Mouse (Mus musculus): ENCODE measurements at regions not wholly inside any gene's neighbourhood (a gene's known extent, or its start where the extent isn't known, plus 50 kb on each side); places are given as distances from the start of the nearest gene placed in this dataset.
"Not testable (repeated sequence)": the region's sequence is repeated elsewhere in the genome, so short reads cannot be mapped to it uniquely, and the experiment has no call there.

DNA sequence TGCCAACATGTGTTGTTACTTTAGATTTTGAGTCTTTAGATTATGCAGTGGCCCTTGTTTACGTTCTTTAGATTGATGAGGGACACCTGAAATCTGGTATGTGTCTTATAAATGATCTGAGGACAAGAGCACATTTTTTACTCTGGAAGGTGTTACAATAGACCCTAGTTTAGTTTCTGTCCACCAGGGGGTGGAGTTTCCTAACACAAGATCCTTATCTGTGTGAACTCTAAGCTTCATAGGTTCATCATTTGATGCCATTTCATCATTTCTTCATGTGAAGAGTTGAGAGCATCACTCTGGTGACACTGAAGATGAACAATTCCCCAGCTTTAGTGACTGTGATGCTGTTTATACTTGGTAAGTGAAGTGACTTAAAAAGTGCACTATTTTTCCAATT lies 825.5 kb downstream of the Dad1 start:
- not testable (repeated sequence) for DNase-seq (ENCODE audit: low read depth)

DNA sequence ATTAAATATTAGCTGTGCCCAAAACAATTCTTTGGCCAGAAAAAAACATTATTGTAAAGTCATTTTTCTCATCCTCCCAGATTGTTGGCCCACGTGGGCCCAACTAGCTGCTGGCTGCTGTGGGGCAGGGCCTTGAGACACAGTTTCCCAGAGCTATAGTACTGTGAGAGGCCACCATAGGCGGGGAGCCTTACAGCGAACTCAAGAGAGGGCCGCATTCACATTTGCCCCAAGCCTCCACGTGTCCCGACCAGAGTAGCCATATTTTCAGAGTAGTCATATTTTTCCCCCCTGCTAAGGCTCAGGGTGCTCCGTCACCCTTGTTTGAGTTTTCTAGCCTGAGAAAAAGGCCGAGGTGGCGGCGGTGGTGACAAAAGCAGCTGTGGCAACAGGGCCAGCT lies 826.3 kb downstream of the Dad1 start:
- DNase-seq (ENCODE audit: low read depth): not testable (repeated sequence)

DNA sequence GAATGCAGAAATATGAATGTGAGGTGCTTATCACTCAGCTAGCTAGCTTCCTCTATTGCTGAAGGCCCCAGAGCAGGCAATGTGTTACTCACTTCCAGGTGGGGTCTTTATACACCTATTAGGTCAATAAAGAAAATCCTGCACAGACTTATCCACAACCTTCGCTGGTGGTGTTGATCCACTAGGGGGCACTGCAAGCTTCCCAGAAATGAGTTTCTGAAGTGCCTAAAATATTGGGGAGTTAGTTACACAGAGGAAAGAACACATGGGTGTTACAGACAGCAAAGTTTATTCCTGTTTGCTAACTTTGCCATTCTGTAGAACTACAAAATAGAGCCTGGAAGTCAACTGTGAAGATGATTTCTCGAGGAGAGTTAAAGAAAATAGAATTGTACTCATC lies 836.9 kb downstream of the Dad1 start:
- peak; percentile 0 for DNase-seq (ENCODE audit: low read depth)

DNA sequence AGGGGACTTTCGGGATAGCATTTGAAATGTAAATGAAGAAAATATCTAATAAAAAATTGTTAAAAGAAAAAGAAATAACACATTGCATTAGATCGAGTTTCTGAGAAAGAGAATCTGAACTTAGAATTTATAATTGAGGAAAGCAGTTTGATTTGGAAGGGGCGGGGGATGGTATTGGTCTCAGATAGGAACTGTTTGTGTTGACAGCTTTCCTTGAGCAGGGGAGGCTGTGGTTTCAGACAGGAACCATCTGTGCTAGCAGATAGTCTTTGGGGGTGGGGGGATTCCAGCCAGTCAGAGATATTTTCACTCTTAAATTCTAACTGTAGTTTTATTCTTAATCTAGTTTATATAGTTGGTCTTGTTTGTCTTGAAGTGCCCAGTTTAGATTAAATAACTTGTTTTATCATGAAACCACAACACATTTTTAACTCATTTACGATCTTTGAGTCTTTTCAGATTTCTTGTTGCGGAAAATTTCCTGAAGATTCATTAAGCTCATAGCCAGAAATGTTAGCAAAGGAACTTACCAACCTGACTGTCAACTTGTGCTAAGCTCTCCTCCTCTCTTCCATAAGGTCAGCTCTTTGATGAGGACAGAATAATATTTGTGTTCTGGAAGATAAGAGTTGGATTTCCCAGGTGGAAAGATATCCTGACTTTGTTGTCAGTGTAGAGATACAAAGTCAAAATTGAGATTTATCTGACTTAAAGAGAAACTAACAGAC lies 846.2 kb downstream of the Dad1 start:
- not testable (repeated sequence) for DNase-seq (ENCODE audit: low read depth)

DNA sequence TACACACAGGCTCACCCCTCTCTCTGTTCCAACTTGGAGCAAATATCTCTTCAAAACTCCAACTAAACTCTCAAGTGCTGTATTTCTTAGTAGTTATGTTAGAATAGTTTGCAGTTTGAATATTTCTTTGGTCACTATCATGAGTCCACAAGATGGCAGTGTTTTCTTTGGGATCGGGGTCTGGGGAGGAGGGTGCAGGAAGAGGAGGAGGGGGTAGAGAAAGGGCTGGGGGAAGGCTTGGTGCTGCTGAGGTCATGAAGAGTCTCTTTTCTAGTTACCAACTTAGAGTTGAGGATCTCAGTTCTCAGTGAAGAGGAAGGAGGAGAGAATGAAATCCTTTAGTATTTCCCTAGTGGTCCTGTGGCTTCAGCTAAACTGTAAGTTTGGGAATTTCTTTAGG lies 863.6 kb downstream of the Dad1 start:
- not testable (repeated sequence) for DNase-seq (ENCODE audit: low read depth)

DNA sequence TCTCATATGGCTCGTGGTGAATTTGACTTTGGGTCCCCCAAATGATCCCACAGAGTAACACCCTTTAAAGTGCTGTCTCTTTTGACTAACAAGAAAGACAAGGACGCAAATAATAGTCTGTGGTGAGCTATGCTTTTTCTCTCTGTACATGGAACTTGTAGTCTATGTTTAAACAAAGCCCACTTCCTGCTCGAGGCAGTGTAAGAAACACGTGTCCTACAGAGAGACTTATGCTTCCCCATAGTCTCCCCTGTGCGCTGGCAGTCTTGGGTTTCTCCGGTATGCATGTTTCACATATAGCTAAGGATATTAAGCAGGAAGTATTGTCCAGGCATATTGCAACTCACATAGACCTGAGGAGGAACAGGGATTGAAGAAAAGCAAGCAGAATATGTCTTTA lies 879.0 kb upstream of the Olfr1507 start:
- DNase-seq (ENCODE audit: low read depth): not testable (repeated sequence)

DNA sequence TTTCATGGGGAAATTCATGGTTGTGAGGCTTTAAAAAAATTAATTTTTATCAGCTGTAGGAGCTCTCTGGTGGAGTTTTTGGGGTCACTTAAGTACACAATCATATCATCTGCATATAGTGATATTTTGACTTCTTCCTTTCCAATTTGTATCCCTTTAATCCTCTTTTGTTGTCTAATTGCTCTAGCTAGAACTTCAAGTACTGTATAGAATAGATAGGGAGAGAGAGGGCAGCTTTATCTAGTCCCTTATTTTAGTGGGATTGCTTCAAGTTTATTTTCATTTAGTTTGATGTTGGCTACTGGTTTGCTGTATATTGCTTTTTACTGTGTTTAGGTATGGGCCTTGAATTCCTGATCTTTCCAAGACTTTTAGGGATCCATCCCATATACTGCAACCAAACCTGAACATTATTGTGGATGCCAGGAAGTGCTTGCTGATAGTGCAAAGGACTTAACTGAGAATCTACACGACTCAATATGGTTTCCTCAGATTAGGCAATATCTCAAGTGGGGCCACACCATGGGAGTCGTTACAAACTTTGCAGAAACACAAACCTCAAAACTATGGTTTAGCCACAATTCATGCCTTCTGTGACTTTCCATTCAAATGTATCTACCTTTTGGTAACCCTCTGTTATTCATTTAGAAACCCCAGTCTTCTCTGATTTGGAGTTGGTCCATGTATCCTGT lies 878.4 kb upstream of the Olfr1507 start:
- not testable (repeated sequence) for DNase-seq (ENCODE audit: low read depth)

DNA sequence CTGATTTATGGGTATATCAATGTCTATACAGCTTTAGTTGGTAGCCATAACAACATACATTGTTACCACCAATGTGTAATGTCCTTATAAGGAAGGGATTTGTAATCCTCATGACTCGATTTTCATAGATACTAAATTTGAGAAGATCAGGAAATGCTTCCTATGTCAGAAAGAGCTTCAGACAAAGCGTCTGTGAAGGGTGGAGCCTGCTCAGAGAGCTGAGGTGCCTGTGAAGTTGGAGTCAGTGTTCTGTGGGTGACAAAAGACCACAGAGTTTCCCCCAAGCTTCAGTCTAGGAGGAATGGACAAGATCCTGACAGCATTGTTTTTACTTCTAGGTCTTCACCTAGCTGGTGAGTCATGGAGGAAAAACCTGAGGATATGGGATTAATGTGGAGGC lies 874.2 kb upstream of the Olfr1507 start:
- no peak for DNase-seq (ENCODE audit: low read depth)

DNA sequence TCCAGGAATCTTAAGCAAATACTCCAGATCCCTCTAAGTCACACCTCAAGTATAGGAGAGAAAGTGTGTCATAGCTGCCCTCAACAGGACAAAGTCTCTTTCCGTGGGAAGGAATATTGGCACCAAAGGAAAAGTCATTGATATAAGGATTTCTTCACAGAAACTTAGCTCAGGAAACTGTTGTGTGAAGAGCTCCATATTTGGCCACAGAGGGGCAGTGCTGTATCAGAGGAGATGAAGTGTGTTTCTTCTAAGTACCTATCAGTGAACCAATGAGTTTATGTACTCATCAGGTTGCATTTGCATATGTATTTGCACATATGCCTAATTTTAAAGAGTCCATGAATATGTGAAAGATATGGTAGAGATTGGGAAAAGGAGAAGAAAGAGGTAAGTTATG lies 871.9 kb upstream of the Olfr1507 start:
- not testable (repeated sequence) for DNase-seq (ENCODE audit: low read depth)

DNA sequence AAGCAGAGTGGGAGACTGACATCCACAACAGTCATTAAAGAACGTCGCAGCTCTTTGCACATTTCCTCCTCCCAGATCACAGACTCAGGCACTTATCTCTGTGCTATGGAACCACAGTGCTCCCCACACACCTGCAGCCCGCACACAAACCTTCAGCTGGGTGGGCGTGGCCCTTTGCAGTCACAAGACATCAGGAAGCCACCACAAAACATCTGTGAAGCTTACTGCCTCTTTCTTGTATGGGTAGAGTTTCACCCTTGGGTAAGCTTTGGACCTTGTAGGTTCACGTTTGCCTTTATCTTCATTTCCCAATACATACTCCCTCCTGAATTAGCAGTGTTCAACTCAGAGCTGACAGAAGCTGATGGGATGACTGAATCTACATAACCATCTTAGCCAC lies 868.4 kb upstream of the Olfr1507 start:
- peak; percentile 98 for DNase-seq (ENCODE audit: low read depth)

DNA sequence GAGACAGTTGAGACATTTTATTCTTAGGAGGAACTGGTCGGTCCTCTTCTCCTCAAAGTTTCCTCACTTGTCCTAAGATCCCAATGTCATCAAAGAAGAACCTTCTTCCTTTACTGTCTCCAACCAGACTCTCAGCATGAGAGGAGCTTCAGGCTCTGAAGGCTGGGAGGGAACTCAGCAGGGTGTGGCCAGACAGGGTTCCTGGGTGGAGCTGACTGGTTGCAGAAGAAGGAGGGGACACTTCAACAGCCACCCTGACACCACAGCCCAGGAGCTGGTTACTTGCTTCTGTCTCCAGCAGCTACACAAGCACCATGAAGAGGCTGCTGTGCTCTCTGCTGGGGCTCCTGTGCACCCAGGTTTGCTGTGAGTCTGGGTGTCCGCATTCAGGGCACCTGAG lies 866.5 kb upstream of the Olfr1507 start:
- DNase-seq (ENCODE audit: low read depth): not testable (repeated sequence)

DNA sequence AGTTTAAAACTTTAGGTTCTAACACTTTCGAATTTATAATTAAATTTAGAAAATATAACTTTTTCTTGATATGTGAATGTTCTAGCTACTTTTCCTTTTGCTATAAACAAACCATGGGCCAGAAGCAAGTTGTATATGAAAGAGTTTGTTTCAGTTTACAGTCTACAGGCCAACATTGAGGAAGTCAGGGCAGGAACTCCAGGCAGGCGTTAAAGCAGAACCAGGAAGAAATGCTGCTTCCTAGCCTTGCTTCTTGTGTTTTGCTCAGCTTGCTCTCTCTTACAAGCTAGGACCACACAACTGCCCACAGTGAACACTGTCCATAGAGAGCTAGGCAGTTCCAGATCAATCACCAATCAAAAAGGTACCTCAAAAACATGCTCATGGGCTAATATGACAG lies 861.9 kb upstream of the Olfr1507 start:
- not testable (repeated sequence) for DNase-seq (ENCODE audit: low read depth)

DNA sequence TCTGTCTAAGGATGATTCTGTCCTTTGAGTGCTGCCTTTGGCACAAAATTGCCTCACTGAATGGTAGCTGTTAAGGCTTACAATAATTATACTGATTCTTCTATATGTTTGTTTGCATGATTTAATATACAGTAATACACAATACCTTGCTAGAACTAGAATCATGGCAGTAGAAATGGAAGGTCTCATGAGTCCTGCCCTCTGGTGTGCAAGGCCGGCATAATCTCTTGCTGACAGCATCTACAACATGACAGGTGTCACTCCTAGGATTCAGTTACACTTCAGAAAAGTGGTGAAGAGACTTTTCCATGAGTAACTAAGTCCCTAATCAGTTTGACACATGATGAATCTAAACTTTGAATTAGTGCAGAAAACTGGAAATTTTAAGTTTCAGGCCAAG lies 861.2 kb upstream of the Olfr1507 start:
- not testable (repeated sequence) for DNase-seq (ENCODE audit: low read depth)

DNA sequence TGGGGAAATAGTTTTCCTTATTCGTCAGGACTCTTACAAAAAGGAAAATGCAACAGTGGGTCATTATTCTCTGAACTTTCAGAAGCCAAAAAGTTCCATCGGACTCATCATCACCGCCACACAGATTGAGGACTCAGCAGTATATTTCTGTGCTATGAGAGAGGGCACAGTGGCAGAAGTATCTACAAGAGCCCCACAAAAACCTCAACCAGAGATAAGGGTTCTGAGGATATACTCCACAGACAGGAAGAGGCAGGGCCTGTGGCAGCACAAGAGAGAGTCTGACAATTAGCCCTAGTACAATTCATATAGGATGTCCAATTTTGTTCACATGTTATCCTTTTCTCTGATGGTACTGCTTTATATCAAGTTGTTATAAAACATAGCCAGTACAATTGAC lies 855.9 kb upstream of the Olfr1507 start:
- DNase-seq (ENCODE audit: low read depth): not testable (repeated sequence)

DNA sequence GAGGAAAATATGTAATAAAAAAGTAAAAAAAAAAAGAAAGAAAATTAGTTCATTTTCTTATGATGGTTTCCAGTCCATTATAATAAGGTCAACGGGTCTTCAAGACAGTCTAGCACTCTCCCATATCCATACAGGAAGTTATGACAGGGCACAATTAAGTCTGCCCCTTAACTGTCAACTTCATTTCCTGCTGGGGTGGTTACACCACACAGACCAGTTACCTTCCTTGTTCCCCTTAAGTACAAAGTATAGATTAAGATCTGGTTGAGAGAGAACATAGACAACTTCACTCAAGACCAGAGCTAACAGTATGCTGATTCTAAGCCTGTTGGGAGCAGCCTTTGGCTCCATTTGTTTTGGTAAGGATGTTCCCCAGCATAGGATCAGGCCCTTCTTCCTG lies 855.2 kb upstream of the Olfr1507 start:
- DNase-seq (ENCODE audit: low read depth): not testable (repeated sequence)

DNA sequence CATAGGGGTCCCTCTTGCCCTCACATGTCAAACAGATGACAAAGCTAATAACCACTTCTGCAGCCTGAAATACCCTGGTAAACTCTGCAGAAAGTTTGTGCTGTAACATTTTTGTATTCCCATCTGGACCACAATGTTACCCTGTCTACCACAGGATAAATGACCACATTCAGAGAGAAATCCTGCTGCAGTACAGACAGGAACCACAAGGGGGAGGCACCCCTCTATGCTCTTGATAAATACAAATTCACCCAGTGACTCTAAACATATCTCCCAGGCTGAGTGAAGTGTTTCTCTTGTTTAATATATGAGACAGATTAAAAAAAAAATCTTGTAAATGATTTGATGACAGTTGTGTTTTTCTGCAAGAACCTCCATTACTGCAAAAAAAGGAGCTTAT lies 853.6 kb upstream of the Olfr1507 start:
- not testable (repeated sequence) for DNase-seq (ENCODE audit: low read depth)

DNA sequence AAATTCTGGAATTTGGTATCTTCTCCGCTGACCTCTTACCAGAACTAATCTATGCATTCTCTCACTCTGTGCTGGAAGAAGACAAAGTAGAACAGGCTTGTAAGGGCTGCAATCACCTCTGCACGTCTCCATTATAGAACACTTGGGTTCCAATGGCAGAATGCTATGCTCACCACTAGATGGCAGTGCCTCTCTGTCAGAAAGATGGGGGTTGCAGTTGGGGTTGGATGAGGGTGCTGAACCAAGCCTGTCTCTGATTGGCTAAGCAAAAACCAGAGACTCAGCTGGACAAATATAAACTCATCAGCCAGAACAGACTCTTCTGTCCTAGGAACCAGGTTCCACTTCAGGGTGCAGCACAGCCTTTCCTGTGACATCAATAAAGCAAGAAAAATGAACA lies 850.0 kb upstream of the Olfr1507 start:
- DNase-seq (ENCODE audit: low read depth): peak; percentile 50

DNA sequence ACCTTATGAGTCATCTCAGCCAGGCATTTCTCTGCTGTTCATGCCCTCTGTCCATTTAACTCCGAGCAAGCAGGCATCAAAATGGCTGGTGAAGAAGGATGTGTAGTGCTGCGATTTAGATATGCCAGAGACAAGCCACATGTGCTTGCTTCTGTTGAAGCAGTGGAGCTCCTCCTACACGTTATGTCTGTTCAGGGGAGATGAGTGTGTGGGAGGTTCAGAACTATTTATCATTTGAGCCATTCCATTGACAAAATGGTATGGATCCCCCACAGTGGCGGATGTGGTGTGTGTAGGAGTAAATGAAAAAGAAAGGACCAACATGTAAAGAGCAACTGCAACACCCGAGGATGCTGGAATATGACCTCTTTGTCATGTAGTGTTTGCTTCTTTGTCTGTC lies 848.3 kb upstream of the Olfr1507 start:
- not testable (repeated sequence) for DNase-seq (ENCODE audit: low read depth)

DNA sequence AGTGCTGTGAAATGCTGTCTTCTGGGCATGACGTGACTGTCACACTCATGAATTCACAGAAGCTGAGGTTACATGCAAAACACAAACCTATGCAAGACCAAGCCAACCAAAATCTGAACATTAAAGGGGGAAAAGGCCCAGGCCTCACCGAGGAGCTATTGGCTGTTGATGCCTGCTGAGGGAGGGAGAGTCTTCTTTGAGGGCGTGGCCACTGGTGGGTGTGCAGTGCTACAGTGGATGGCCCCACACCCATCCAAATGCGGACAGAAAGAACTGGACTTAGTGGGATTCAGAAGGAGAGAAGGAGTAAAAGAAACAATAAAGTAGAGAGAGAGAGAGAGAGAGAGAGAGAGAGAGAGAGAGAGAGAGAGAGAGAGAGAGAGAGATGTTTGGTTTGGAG lies 843.6 kb upstream of the Olfr1507 start:
- DNase-seq (ENCODE audit: low read depth): not testable (repeated sequence)

DNA sequence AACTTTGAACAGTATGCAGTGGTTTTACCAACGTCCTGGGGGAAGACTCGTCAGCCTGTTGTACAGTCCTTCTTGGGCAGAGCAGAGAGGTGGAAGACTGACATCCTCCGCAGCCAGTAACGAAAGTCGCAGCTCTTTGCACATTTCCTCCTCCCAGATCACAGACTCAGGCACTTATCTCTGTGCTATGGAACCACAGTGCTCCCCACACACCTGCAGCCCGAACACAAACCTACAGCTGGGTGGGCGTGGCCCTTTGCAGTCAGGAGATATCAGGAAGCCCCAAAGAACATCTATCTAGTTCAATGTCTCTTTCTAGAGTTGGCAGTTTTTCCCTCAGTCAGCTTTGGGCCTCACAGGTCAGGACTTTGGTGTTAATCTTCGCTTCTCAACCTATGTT lies 841.9 kb upstream of the Olfr1507 start:
- not testable (repeated sequence) for DNase-seq (ENCODE audit: low read depth)

DNA sequence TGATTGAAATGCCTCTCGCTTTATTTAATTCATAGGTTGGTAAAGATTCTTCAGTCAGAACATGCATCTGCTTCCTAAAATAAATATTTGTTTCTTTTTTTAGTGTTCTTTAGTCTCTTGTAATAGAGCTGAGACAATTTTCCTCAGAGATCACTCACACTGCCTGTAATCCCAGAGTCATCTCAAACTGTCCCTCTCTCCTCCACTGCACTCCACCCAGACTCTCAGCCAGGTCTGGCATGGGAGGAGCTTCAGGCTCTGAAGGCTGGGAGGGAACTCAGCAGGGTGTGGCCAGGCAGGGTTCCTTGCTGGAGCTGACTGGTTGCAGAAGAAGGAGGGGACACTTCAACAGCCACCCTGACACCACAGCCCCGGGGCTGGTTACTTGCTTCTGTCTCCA lies 841.2 kb upstream of the Olfr1507 start:
- not testable (repeated sequence) for DNase-seq (ENCODE audit: low read depth)

DNA sequence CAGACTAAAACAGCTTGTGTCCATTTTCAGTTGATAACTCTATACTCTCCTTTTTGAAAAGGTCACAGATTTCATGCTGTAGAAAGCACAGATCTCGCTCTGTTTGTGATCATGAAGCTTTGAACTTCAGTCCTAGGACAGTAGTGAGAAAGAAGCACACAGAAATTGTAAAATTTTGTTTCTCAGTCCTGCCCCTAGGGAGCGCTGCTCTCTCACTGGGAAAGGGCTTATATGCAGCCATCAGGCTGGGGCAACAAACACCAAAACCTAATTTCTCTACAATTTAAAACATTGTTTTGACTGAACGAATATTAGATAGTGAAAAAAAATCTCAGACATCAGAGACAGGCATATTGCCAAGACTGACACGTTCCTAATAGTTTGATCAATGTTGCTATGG lies 838.9 kb upstream of the Olfr1507 start:
- DNase-seq (ENCODE audit: low read depth): not testable (repeated sequence)

DNA sequence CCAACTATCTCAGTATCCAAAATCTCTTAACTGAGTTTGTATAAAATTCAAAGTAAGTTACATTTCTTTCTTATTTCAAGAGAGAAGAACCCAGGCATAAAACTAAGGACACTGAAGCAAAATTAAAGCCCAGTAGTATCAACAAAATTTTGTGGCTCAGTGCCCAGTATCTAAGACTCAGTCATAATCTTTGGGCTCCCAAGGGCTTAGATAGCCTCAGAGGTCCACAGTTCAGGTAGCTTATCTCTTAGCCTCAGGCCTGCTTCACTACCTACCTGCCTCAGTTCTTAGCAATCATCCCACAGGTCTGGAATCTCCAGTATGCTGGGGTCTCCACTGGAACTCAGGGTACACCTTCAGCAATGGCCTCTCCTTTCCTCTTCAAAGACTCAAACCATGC lies 835.6 kb upstream of the Olfr1507 start:
- DNase-seq (ENCODE audit: low read depth): not testable (repeated sequence)

DNA sequence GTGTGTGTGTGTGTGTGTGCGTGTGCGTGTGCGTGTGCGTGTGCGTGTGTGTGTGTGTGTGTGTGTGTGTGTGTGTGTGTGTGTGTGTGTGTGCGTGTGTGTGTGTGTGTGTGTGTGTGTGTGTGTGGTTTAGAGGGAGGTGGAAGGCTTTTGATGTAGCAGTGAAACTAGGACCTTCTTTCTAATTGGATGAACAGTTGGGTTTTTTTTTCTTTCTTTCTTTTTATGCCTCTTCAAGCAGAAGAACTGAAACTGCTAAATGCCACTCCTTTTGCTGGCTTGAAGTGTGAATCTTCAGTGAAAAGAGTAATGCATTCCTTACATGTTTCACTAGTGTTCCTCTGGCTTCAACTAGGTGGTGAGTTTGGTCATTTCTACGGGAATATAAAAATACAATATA lies 828.8 kb upstream of the Olfr1507 start:
- not testable (repeated sequence) for DNase-seq (ENCODE audit: low read depth)

All from c-Kit-positive CD71-positive TER-119-negative erythroid progenitor cells, embryonic 14.5 days (primary cell).